Mouse (Mus musculus): ENCODE data around the gene Dync1i1.

Gene Dync1i1

DNA sequence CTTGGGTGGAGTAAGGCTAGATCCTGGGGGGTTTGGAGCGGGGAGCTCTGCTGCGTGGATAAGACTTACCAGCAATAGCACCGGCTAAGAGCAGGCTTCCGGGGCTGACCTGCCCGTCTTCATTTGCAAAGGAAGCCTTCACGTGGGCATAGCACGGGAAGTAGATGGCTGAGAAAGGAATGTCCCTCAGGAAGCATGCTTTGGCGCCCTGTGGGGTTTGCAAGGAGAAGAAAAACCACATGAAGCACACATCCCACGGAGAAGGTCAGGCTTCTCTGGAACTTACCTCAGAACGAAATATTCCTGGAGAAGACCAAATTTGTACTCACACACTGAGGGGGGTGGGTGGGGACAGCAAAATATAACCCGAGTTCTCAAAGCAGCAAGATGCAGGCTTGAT, 327.3 kb downstream of the Dync1i1 start:
- in situ Hi-C loops (cut with MboI, MseI) = no loop called here

DNA sequence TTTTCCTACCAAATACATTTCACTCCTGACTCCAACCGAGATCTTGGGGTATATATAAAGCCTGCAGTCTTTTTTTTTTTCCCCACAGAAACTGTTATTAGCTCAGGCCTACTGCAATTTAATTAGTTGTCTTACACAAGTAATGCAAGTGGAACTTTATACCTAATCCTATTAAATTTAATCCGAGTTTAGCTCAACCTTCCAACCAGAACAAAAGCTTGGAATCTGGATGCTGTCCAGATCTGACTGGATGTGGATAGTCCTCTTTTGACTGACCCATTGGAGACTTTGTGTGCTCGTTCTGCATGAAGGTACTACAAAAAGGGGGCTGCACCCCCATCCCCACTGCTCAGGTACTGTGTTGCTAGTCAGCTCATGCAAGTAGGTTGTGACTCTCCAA, 328.5 kb downstream of the Dync1i1 start:
- in situ Hi-C loops (cut with MboI, MseI) = no loop called here

DNA sequence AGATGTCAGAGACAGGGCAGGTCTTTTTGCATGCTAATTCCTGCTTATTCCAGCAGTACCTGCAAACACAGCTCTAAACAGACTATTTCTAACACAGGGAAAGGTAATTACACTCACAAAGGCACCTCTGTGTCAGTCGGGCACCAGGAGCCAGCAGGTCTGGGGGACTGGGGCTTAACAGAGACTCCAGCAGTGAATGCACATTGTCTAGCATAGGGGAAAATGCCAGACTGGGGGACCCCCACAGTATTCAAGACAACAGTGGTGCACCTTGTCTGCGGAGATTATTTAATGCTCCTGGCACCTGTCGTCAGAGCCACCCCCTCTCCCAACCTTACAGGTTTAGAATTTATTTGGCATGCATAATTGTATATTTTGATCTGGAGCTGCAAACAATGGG, 333.1 kb downstream of the Dync1i1 start:
- in situ Hi-C loops (cut with MboI, MseI) = no loop called here

DNA sequence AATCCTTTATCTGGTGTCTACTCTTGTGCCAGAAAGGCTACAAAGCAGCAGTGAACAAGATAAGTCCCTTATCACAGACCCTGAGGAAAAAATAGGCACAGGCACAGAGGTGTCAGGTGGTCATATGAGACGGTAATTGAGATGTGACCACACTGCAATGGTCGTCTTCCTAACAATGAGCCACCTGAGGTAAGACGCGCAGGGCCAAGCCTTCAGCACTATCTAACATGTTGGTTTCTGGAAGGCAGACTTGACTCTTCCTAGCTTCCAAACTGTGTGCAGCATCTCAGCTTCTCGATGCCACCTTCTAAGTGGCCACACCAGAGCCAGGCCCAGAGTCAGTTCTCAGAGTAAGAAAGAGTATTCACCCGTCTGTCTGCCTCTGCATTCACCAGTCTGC, 341.8 kb downstream of the Dync1i1 start:
- in situ Hi-C loops (cut with MboI, MseI) = no loop called here

DNA sequence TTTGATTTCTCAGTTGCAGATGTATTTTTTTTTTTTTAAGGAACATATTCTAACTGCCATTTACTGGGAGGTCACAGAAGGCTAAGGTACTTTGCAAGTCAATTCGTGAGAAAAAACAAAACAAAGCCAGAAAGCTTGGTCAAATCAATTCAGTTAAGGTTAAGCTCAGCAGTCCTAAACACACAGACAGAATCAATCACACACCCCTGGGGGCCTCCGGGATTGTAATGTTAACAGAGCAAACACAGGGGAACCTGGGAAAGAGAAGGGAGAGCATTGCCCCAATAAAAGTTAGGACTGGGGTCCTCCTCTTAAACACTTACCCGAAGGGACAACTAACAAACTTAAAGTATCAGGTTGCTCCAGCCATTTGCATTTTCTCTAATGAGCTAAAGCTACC, 344.6 kb downstream of the Dync1i1 start:
- in situ Hi-C loops (cut with MboI, MseI) = no loop called here

DNA sequence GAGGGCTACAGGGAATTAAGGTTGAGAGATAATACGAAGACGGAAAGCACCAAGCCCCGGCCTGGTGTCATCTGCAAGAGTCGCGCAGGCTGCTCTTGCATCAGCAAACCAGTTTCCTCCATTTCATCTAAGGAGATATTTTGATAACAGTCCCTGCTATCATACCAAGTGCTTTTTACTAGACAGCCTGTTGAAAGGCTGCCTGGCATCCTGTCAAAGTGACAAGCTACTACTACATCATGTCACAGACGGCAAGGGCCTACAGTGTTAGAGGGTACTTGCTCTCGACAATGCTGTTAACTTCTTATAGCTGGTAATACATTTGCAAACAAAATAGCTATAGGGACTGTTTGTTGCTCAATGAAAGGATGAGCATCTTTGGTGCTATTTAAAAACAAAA, 345.6 kb downstream of the Dync1i1 start:
- in situ Hi-C loops (cut with MboI, MseI) = no loop called here

DNA sequence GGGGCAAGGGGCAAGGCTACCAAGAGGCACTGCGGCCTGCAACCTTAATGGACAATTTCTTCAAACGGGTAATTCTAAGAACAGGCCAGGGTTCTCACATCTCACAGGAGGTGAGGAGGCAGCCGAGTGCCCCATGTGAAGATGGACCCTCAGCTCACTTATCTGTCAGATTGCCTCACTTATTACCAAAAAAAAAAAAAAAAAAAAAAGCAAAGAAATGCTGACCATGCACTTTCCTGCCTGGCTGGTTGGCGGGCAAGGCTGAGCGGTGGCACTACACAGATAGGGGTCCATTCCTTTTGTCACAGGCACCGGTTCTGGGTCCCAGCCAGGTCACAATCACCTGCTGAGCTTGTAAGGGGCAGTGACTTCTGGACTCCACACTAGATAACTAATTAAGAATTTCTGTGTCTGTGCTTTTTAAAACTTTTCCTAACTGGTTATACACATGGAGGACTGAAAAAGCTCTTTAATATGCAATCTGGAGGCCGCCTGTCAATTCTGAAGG, 350.6 kb downstream of the Dync1i1 start:
- in situ Hi-C loops (cut with MboI, MseI) = no loop called here

DNA sequence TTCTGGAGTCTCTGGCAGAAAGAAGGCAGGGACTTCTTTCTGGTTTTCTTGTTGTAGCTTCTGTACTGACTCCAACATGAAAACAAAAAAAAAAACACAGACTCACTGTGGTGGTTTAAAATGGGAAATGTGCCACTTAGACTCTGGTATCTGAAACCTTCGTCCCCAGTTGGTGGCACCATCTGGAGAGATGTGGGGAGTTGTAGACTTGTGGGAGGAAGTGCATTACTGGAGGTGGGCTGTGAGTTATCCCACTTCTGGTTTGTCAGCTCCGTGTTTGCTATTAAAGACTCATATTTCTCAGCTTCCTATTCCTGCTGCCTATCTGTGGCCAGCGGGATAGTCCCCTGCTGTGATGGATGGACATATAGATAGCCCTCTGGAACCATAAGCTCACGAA, 351.8 kb downstream of the Dync1i1 start:
- in situ Hi-C loops (cut with MboI, MseI) = no loop called here

All from T-helper 2 cell (primary cell).